Mouse (Mus musculus) liver, adult 2 months (tissue): Measurements from ENCODE around the gene Iqcf1. TPM values are rescaled to one million over a fixed set of nuclear protein-coding genes. Genes with fewer than 3 reads are reported as not detected.
A peak's percentile ranks its signal among the peaks of the same experiment; 100 is the strongest.

Experiments
- DNase-seq: peaks from one replicate; pipeline ENCODE4 v3.0.0-alpha.2; 2011; ENCODE audit warnings: low read depth, low spot score; ENCODE audit errors: extremely low read depth
- H3K27ac ChIP-seq: fragments of 200-500 bp; replicated peaks from 2 replicates; pipeline ENCODE4 v1.5.1; 2012; ENCODE audit warnings: low read depth, mild to moderate bottlenecking, control low read depth, inconsistent platforms, low read length; ENCODE audit not compliant: insufficient read depth
- H3K27me3 ChIP-seq: fragments of 200-500 bp; 2 replicates; pipeline ENCODE4 v1.6.1; 2012; ENCODE audit warnings: mild to moderate bottlenecking, moderate library complexity, low read length, inconsistent platforms; ENCODE audit not compliant: control insufficient read depth, insufficient read depth
- H3K36me3 ChIP-seq: fragments of 200-500 bp; 2 replicates; pipeline ENCODE4 v1.6.1; 2012; ENCODE audit warnings: low read length, inconsistent platforms; ENCODE audit not compliant: control insufficient read depth, insufficient read depth
- H3K4me1 ChIP-seq: fragments of 200-500 bp; 2 replicates; pipeline ENCODE4 v1.6.1; 2011; ENCODE audit warnings: low read length; ENCODE audit not compliant: control insufficient read depth, insufficient read depth
- H3K4me3 ChIP-seq: fragments of 200-500 bp; 2 replicates; pipeline ENCODE4 v1.5.1; 2011; ENCODE audit warnings: low read depth, mild to moderate bottlenecking, control low read depth, low read length, moderate library complexity; ENCODE audit not compliant: insufficient read depth
- H3K79me2 ChIP-seq: fragments of 200-500 bp; 2 replicates; pipeline ENCODE4 v1.6.1; 2012; ENCODE audit warnings: inconsistent platforms, mild to moderate bottlenecking, low read length, moderate library complexity; ENCODE audit not compliant: control insufficient read depth, insufficient read depth
- H3K9ac ChIP-seq: fragments of 200-500 bp; 2 replicates; pipeline ENCODE4 v1.6.1; 2012; ENCODE audit warnings: low read depth, mild to moderate bottlenecking, control low read depth, inconsistent platforms, low read length
- CTCF ChIP-seq: fragments of 200-500 bp; IDR thresholded peaks from 2 replicates; pipeline ENCODE4 v1.5.1; 2011; ENCODE audit warnings: low read depth, low read length, control low read depth
- POLR2A ChIP-seq: fragments of 200-500 bp; IDR thresholded peaks from 2 replicates; pipeline ENCODE4 v1.6.1; 2011; ENCODE audit warnings: low read length, control low read depth; ENCODE audit not compliant: insufficient read depth; ENCODE audit errors: extremely low read depth
- WGBS: fragments of 180-500 bp; shearing (Covaris S2); methylation state at CpG from one replicate; pipeline ENCODE4 v1.1.7; 2018; 5-methylcytosine and 5-hydroxymethylcytosine counted together
- polyA plus RNA-seq: library from polyadenylated mRNA; depleted of rRNA; stranded (reverse); fragments of >200 nt; gene quantifications from 2 replicates; pipeline ENCODE4 v1.2.3, GENCODE M21; 2012; rRNA removed
- total RNA-seq: library from RNA; depleted of rRNA; stranded (reverse); fragments of >200 nt; gene quantifications from 2 replicates; pipeline ENCODE4 v1.2.3, GENCODE M21; 2014; rRNA removed

The Iqcf1 gene
- total and polyA plus RNA-seq, 2 experiments = not detected

DNA sequence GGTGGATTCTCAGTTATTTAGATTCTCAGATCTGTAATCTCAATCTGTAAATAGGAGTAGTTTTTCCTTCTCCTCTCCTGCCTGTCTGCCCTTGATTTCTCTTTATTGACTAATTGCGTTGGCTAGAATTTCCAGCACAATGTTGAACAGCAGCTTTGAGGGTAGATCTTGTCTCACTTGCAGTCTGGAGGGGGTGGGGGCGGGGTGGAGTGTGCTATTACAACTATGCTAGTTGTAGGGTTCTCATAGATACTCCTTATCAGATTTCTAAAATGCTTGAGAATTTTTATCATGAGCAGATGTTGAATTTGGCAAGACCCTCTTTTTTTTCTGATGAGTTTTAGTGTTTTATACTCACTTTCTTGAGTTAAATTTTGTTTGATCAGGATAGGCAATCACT, 19.7 kb downstream of the Iqcf1 start:
- no peak overlapping the region for H3K9ac ChIP-seq
- no peaks in the 10 kb centered on the region for H3K27me3 ChIP-seq
- H3K4me3 ChIP-seq = no peak overlapping the region
- H3K27ac ChIP-seq = no peak overlapping the region
- H3K79me2 ChIP-seq = no peaks in the 10 kb centered on the region
- H3K4me1 ChIP-seq = no peaks in the 10 kb centered on the region
- H3K36me3 ChIP-seq = no peaks in the 10 kb centered on the region
- no peak for TF ChIP-seq POLR2A
- no peak for TF ChIP-seq CTCF
- DNase-seq = no peak
- 75% methylated on average over 2 of the region's 2 CpGs for WGBS

GRCm38 (mm10) chr9:106519909-106520308, 20.1 kb downstream of the Iqcf1 start:
- 74% methylated on average over 8 of the region's 8 CpGs for WGBS
- Histone ChIP-seq H3K36me3 (no peaks in the 10 kb centered on the region), H3K27me3 (no peaks in the 10 kb centered on the region), H3K4me3 (no peak overlapping the region), H3K27ac (no peak overlapping the region), H3K9ac (no peak overlapping the region), H3K79me2 (no peaks in the 10 kb centered on the region), H3K4me1 (no peaks in the 10 kb centered on the region)
- no peak for TF ChIP-seq CTCF
- no peak for TF ChIP-seq POLR2A
- DNase-seq = no peak

- Histone ChIP-seq H3K27ac (no peak overlapping the region), H3K27me3 (no peaks in the 10 kb centered on the region), H3K4me1 (no peaks in the 10 kb centered on the region), H3K4me3 (no peak overlapping the region), H3K36me3 (no peaks in the 10 kb centered on the region), H3K9ac (no peak overlapping the region), H3K79me2 (no peaks in the 10 kb centered on the region)
- DNase-seq = peak; percentile 35
- TF ChIP-seq CTCF (peak; percentile 92), POLR2A (no peak)
- 40% methylated on average over 3 of the region's 3 CpGs for WGBS
Measured at GRCm38 (mm10) chr9:106531833-106532232, 32.1 kb downstream of the Iqcf1 start.

DNA sequence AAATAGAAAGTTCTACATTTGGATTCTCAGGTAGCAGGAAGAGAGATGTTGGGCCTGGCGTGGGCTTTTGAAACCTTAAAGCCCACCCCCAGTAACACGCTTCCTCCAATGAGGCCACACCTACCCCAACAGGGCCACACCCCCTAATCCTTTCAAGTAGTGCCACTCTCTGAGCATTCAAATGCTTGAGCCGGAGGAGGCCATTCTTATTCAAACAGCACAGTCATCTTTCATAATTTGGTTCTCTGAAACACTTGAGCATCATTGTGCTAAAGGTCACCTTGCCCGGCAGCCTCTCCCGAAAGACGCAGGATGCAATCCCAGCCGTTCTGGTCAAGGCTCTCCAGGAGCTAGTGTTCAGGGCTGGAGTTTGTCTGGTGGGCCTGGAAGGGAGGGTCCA, 34.5 kb downstream of the Iqcf1 start:
- Histone ChIP-seq H3K4me3 (no peak overlapping the region), H3K27ac (no peak overlapping the region), H3K9ac (no peak overlapping the region), H3K4me1 (no peaks in the 10 kb centered on the region), H3K27me3 (no peaks in the 10 kb centered on the region), H3K36me3 (no peaks in the 10 kb centered on the region), H3K79me2 (no peaks in the 10 kb centered on the region)
- 94% methylated on average over 7 of the region's 7 CpGs for WGBS
- DNase-seq = no peak
- TF ChIP-seq CTCF (no peak), POLR2A (no peak)

DNA sequence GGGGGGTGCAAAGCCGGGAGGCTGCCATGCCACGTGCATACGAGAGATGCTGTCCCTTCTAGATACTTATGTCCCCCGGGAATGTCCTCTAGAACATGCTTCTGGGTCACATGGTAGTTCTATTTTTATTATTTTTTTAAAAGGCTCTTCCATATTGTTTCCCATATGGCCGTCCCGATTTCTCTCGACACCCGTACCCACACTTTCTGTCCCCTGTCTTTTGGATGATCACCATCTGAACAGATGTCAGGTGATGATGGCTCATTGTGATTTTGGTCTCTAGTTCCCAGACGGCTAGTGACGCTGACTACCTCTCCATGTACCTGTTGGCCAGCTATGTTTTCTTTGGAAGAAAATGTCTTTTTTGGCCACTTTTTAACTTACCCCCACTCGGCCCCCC, 35.2 kb downstream of the Iqcf1 start:
- Histone ChIP-seq H3K27me3 (no peaks in the 10 kb centered on the region), H3K9ac (no peak overlapping the region), H3K79me2 (no peaks in the 10 kb centered on the region), H3K4me3 (no peak overlapping the region), H3K27ac (no peak overlapping the region), H3K4me1 (no peaks in the 10 kb centered on the region), H3K36me3 (no peaks in the 10 kb centered on the region)
- TF ChIP-seq CTCF = no peak
- no peak for TF ChIP-seq POLR2A
- WGBS = 90% methylated on average over 11 of the region's 11 CpGs
- DNase-seq = no peak

Other genes starting within 250 kb of the Iqcf1 start
- 1.8 and 3.2 TPM in 2 replicates for gene Poc1a, start 218.9 kb upstream of the Iqcf1 start, total RNA-seq
- gene Poc1a, start 218.9 kb upstream of the Iqcf1 start, polyA plus RNA-seq = 3.1 and 3.9 TPM in 2 replicates
- gene Dusp7, start 131.3 kb upstream of the Iqcf1 start, total RNA-seq = 1.8 and 2.5 TPM in 2 replicates
- 7.7 and 10.1 TPM in 2 replicates for gene Dusp7, start 131.3 kb upstream of the Iqcf1 start, polyA plus RNA-seq
- 182 and 210 TPM in 2 replicates for gene Rpl29, start 70.5 kb upstream of the Iqcf1 start, total RNA-seq
- 230 and 232 TPM in 2 replicates for gene Rpl29, start 70.5 kb upstream of the Iqcf1 start, polyA plus RNA-seq
- 65.2 and 76.5 TPM in 2 replicates for gene Acy1, start 61.6 kb upstream of the Iqcf1 start, total RNA-seq
- 50.7 and 64.3 TPM in 2 replicates for gene Acy1, start 61.6 kb upstream of the Iqcf1 start, polyA plus RNA-seq
- 129 and 183 TPM in 2 replicates for gene Abhd14b, start 52.5 kb upstream of the Iqcf1 start, total RNA-seq
- 402 and 415 TPM in 2 replicates for gene Abhd14b, start 52.5 kb upstream of the Iqcf1 start, polyA plus RNA-seq
- 8.2 and 10.4 TPM in 2 replicates for gene Abhd14a, start 52.3 kb upstream of the Iqcf1 start, total RNA-seq
- gene Abhd14a, start 52.3 kb upstream of the Iqcf1 start, polyA plus RNA-seq = 22.7 and 24.4 TPM in 2 replicates
- 15.9 and 22.2 TPM in 2 replicates for gene Pcbp4, start 46.7 kb upstream of the Iqcf1 start, total RNA-seq
- gene Pcbp4, start 46.7 kb upstream of the Iqcf1 start, polyA plus RNA-seq = 43.3 and 52.5 TPM in 2 replicates
- not detected in 2 replicates for gene Gpr62, start 34.0 kb upstream of the Iqcf1 start, total RNA-seq
- gene Gpr62, start 34.0 kb upstream of the Iqcf1 start, polyA plus RNA-seq = not detected in 2 replicates
- gene Rrp9, start 24.0 kb upstream of the Iqcf1 start, total RNA-seq = 7.8 and 9.3 TPM in 2 replicates
- gene Rrp9, start 24.0 kb upstream of the Iqcf1 start, polyA plus RNA-seq = 12.4 and 16.0 TPM in 2 replicates
- 14.0 and 19.4 TPM in 2 replicates for gene Parp3, start 23.0 kb upstream of the Iqcf1 start, total RNA-seq
- gene Parp3, start 23.0 kb upstream of the Iqcf1 start, polyA plus RNA-seq = 23.0 and 23.3 TPM in 2 replicates
- gene Iqcf5, start 14.6 kb downstream of the Iqcf1 start, total RNA-seq = not detected in 2 replicates
- not detected in 2 replicates for gene Iqcf5, start 14.6 kb downstream of the Iqcf1 start, polyA plus RNA-seq
- not detected in 2 replicates for gene Iqcf3, start 61.7 kb downstream of the Iqcf1 start, total RNA-seq
- gene Iqcf3, start 61.7 kb downstream of the Iqcf1 start, polyA plus RNA-seq = not detected in 2 replicates
- not detected in 2 replicates for gene Iqcf4, start 71.0 kb downstream of the Iqcf1 start, total RNA-seq
- gene Iqcf4, start 71.0 kb downstream of the Iqcf1 start, polyA plus RNA-seq = not detected in 2 replicates
- not detected in 2 replicates for gene Iqcf6, start 126.6 kb downstream of the Iqcf1 start, total RNA-seq
- not detected in 2 replicates for gene Iqcf6, start 126.6 kb downstream of the Iqcf1 start, polyA plus RNA-seq
- not detected in 2 replicates for gene Grm2, start 156.1 kb downstream of the Iqcf1 start, total RNA-seq
- gene Grm2, start 156.1 kb downstream of the Iqcf1 start, polyA plus RNA-seq = not detected in 2 replicates
- gene Tex264, start 186.0 kb downstream of the Iqcf1 start, total RNA-seq = 52.6 and 63.1 TPM in 2 replicates
- gene Tex264, start 186.0 kb downstream of the Iqcf1 start, polyA plus RNA-seq = 147 and 163 TPM in 2 replicates